Mouse (Mus musculus) spleen, adult 2 months (tissue): ENCODE data around the gene Gm45213. TPM values are rescaled to one million over a fixed set of nuclear protein-coding genes. Genes with fewer than 3 reads are reported as not detected.

ENCODE experiments used
- DNase-seq, 2 experiments: peaks; one replicate each; pipeline versions ENCODE4 v3.0.0 to v3.0.0-alpha.2; 2012 to 2021; ENCODE audit warnings: low spot score in 2 of 2, low read depth in 1 of 2
- H3K27ac ChIP-seq: fragments of 200-500 bp; 2 replicates; pipeline ENCODE4 v1.5.1; 2012; ENCODE audit warnings: low read length, inconsistent platforms; ENCODE audit not compliant: insufficient read depth
- H3K27me3 ChIP-seq: fragments of 200-500 bp; 2 replicates; pipeline ENCODE4 v1.6.1; 2012; ENCODE audit warnings: mild to moderate bottlenecking, moderate library complexity, low read length, inconsistent platforms; ENCODE audit not compliant: control insufficient read depth, insufficient read depth
- H3K36me3 ChIP-seq: fragments of 200-500 bp; 2 replicates; pipeline ENCODE4 v1.6.1; 2012; ENCODE audit warnings: mild to moderate bottlenecking, low read length, inconsistent platforms; ENCODE audit not compliant: control insufficient read depth, insufficient read depth
- H3K4me1 ChIP-seq: fragments of 200-500 bp; 2 replicates; pipeline ENCODE4 v1.6.1; 2011; ENCODE audit warnings: inconsistent platforms; ENCODE audit not compliant: control insufficient read depth, insufficient read depth, insufficient read length
- H3K4me3 ChIP-seq: fragments of 200-500 bp; 2 replicates; pipeline ENCODE4 v1.5.1; 2011; ENCODE audit warnings: mild to moderate bottlenecking, inconsistent platforms; ENCODE audit not compliant: insufficient read depth, insufficient read length; ENCODE audit errors: extremely low read depth
- CTCF ChIP-seq: fragments of 200-500 bp; IDR thresholded peaks from 2 replicates; pipeline ENCODE4 v1.5.1; 2011; ENCODE audit warnings: mild to moderate bottlenecking, inconsistent platforms; ENCODE audit not compliant: insufficient read depth, insufficient read length, insufficient replicate concordance; ENCODE audit errors: extremely low read depth
- POLR2A ChIP-seq: fragments of 200-500 bp; IDR thresholded peaks from 2 replicates; pipeline ENCODE4 v1.6.1; 2011; ENCODE audit warnings: low read depth, low read length, inconsistent platforms
- WGBS: fragments of 180-500 bp; shearing (Covaris S2); methylation state at CpG from one replicate; pipeline ENCODE4 v1.1.7; 2018; 5-methylcytosine and 5-hydroxymethylcytosine counted together
- polyA plus RNA-seq: library from polyadenylated mRNA; depleted of rRNA; stranded (reverse); fragments of >200 nt; gene quantifications from 2 replicates; pipeline ENCODE4 v1.2.3, GENCODE M21; 2012

The Gm45213 gene
- polyA plus RNA-seq, 1 experiment = not detected

GRCm38 (mm10) chr7:66038730-66039129 lies 4.7 kb upstream of the Gm45213 start:
- 47% methylated on average over 11 of the region's 11 CpGs for WGBS
- Histone ChIP-seq H3K27me3 (no peaks in the 10 kb centered on the region; the same call in 1 of the 2 replicates), H3K4me3 (no peak overlapping the region), H3K27ac (no peak overlapping the region), H3K36me3 (no peaks in the 10 kb centered on the region), H3K4me1 (no peaks in the 10 kb centered on the region)
- TF ChIP-seq CTCF = no peak
- TF ChIP-seq POLR2A = no peak
- DNase-seq = no peak

GRCm38 (mm10) chr7:66040026-66040814 lies 3.2 kb upstream of the Gm45213 start:
- H3K27ac ChIP-seq = no peak overlapping the region
- no peaks in the 10 kb centered on the region for H3K36me3 ChIP-seq
- no peaks in the 10 kb centered on the region for H3K4me1 ChIP-seq
- TF ChIP-seq POLR2A (no peak), CTCF (no peak)
- no peaks in the 10 kb centered on the region for H3K27me3 ChIP-seq
- no peak overlapping the region for H3K4me3 ChIP-seq
- DNase-seq = no peak
- 83% methylated on average over 18 of the region's 18 CpGs for WGBS

GRCm38 (mm10) chr7:66044617-66045016 lies 1.2 kb downstream of the Gm45213 start:
- no peak for DNase-seq
- H3K4me3 ChIP-seq = no peak overlapping the region
- no peaks in the 10 kb centered on the region for H3K4me1 ChIP-seq
- no peaks in the 10 kb centered on the region for H3K27me3 ChIP-seq
- TF ChIP-seq CTCF = no peak
- WGBS = 61% methylated on average over 9 of the region's 9 CpGs
- no peaks in the 10 kb centered on the region for H3K36me3 ChIP-seq
- no peak overlapping the region for H3K27ac ChIP-seq

GRCm38 (mm10) chr7:66046921-66047918 lies 3.8 kb downstream of the Gm45213 start:
- WGBS = 84% methylated on average over 17 of the region's 17 CpGs
- Histone ChIP-seq H3K4me3 (no peak overlapping the region), H3K4me1 (no peaks in the 10 kb centered on the region), H3K27ac (no peak overlapping the region), H3K27me3 (no peaks in the 10 kb centered on the region), H3K36me3 (no peaks in the 10 kb centered on the region)
- no peak for DNase-seq
- TF ChIP-seq CTCF = no peak
- no peak for TF ChIP-seq POLR2A

GRCm38 (mm10) chr7:66047975-66048374 lies 4.6 kb downstream of the Gm45213 start:
- H3K36me3 ChIP-seq = no peaks in the 10 kb centered on the region
- no peak overlapping the region for H3K4me3 ChIP-seq
- no peaks in the 10 kb centered on the region for H3K4me1 ChIP-seq
- 87% methylated on average over 4 of the region's 4 CpGs for WGBS
- no peak for DNase-seq
- TF ChIP-seq POLR2A = no peak
- TF ChIP-seq CTCF = no peak
- H3K27me3 ChIP-seq = no peaks in the 10 kb centered on the region
- no peak overlapping the region for H3K27ac ChIP-seq

GRCm38 (mm10) chr7:66048446-66049230 lies 5.2 kb downstream of the Gm45213 start:
- Histone ChIP-seq H3K4me1 (no peaks in the 10 kb centered on the region), H3K36me3 (no peaks in the 10 kb centered on the region), H3K27me3 (no peaks in the 10 kb centered on the region), H3K27ac (no peak overlapping the region), H3K4me3 (no peak overlapping the region)
- WGBS = 86% methylated on average over 12 of the region's 12 CpGs
- no peak for DNase-seq
- TF ChIP-seq POLR2A (no peak), CTCF (no peak)
